Mouse (Mus musculus) heart, adult 2 months (tissue): ENCODE data around the gene Zfp784. TPM values are rescaled to one million over a fixed set of nuclear protein-coding genes. Genes with fewer than 3 reads are reported as not detected.

Experiments
- DNase-seq, 2 experiments: peaks; one replicate each; pipeline ENCODE4 v3.0.0; 2021
- H3K27ac ChIP-seq: fragments of 200-600 bp; 2 replicates; pipeline ENCODE4 v1.8.1; 2022
- H3K27me3 ChIP-seq: fragments of 200-500 bp; 2 replicates; pipeline ENCODE4 v1.6.1; 2012; ENCODE audit warnings: mild to moderate bottlenecking, low read length, inconsistent platforms, mixed read lengths; ENCODE audit not compliant: control insufficient read depth, insufficient read depth
- H3K36me3 ChIP-seq: fragments of 200-500 bp; 2 replicates; pipeline ENCODE4 v1.6.1; 2012; ENCODE audit warnings: low read length, inconsistent platforms; ENCODE audit not compliant: control insufficient read depth, insufficient read depth
- H3K4me1 ChIP-seq: fragments of 200-500 bp; 2 replicates; pipeline ENCODE4 v1.6.1; 2011; ENCODE audit warnings: low read length; ENCODE audit not compliant: control insufficient read depth, insufficient read depth
- H3K4me3 ChIP-seq: fragments of 200-600 bp; 2 replicates; pipeline ENCODE4 v1.8.1; 2022
- H3K79me2 ChIP-seq: fragments of 200-500 bp; replicated peaks from 2 replicates; pipeline ENCODE4 v1.6.1; 2012; ENCODE audit warnings: mild to moderate bottlenecking, inconsistent platforms, low read length, moderate library complexity, mixed read lengths; ENCODE audit not compliant: control insufficient read depth, insufficient read depth
- H3K9ac ChIP-seq: fragments of 200-500 bp; 2 replicates; pipeline ENCODE4 v1.6.1; 2012; ENCODE audit warnings: low read depth, mild to moderate bottlenecking, control low read depth, inconsistent platforms, low read length, mixed read lengths
- CTCF ChIP-seq: fragments of 200-600 bp; IDR thresholded peaks from 2 replicates; pipeline ENCODE4 v1.8.1; 2022; ENCODE audit warnings: antibody characterized with exemption, mild to moderate bottlenecking, moderate library complexity
- EP300 ChIP-seq: fragments of 200-500 bp; IDR thresholded peaks from 2 replicates; pipeline ENCODE4 v1.6.1; 2011; ENCODE audit warnings: low read depth, low read length, control low read depth; ENCODE audit not compliant: insufficient read depth
- POLR2A ChIP-seq: fragments of 200-500 bp; IDR thresholded peaks from 2 replicates; pipeline ENCODE4 v1.6.1; 2011; ENCODE audit warnings: mild to moderate bottlenecking, low read depth, low read length, control low read depth; ENCODE audit not compliant: insufficient read depth
- WGBS: fragments of 180-500 bp; shearing (Covaris S2); methylation state at CpG from one replicate; pipeline ENCODE4 v1.1.7; 2018; 5-methylcytosine and 5-hydroxymethylcytosine counted together
- intact Hi-C: fragments of 180-260 bp; cut with DNase I; formaldehyde crosslinking; loops from one replicate; pipeline ENCODE4 v1.15.1; 2025
- long read RNA-seq: library from polyadenylated mRNA; stranded (forward); transcript quantifications from one replicate; pipeline ENCODE4 v2.0.0, GENCODE M21; 2021
- polyA plus RNA-seq: library from polyadenylated mRNA; depleted of rRNA; stranded (reverse); fragments of >200 nt; gene quantifications from 2 replicates; pipeline ENCODE4 v1.2.3, GENCODE M21; 2012; rRNA removed
- total RNA-seq, 2 experiments: library from RNA; stranded (reverse); gene quantifications; 2 replicates each; pipeline ENCODE4 v1.2.3; 2021

The Zfp784 gene
- total RNA-seq (1 to 10 TPM; 5.0 to 5.6 TPM), polyA plus RNA-seq (6.7 and 7.0 TPM in 2 replicates)
- long read RNA-seq, transcript Zfp784-201 (2 exons, 2,153 nt) = major isoform, 5 of 8 reads
- long read RNA-seq, partial matches to known transcripts = 2 of 8 reads
- long read RNA-seq, other reads (novel, unspliced or antisense) = 1 of 8 reads

- H3K27ac ChIP-seq = peak within 1 kb of the TSS; percentile 98
- H3K9ac ChIP-seq = peak within 1 kb of the TSS; percentile 91
- H3K79me2 ChIP-seq = no peaks in the 10 kb centered on the region
- peak; percentile 81 for TF ChIP-seq POLR2A
- TF ChIP-seq EP300 = 0 out of 2 replicates have a peak, but pooled peaks have one; percentile 12
- TF ChIP-seq CTCF = peak; percentile 3; the same call in 1 of the 2 replicates
- DNase-seq = peak; percentile 96 to 97
- H3K36me3 ChIP-seq = no peaks in the 10 kb centered on the region; the same call in 1 of the 2 replicates
- H3K4me3 ChIP-seq = peak within 1 kb of the TSS; percentile 98
- intact Hi-C loops = loop anchor here (2.0 kb wide), 1 partner anchor 17 kb away; the partner anchor contains the start of genes Ccdc106 and Zfp865
- WGBS = under 1% methylated on average over 48 of the region's 48 CpGs
- no peaks in the 10 kb centered on the region; the same call in 1 of the 2 replicates for H3K4me1 ChIP-seq
- H3K27me3 ChIP-seq = no peaks in the 10 kb centered on the region
Observed at GRCm38 (mm10) chr7:5038109-5038732, at the start of gene Zfp784. Gene Zfp784 (minus strand): TSS chr7:5038446.

- no peak overlapping the region for H3K27ac ChIP-seq
- peaks cover 16% of the 10 kb centered on the region for H3K36me3 ChIP-seq
- H3K27me3 ChIP-seq = no peaks in the 10 kb centered on the region
- TF ChIP-seq POLR2A (no peak), EP300 (no peak), CTCF (no peak)
- H3K4me3 ChIP-seq = no peak overlapping the region
- peaks cover 17% of the 10 kb centered on the region for H3K79me2 ChIP-seq
- intact Hi-C loops = no loop called here
- peaks cover 9% of the 10 kb centered on the region for H3K4me1 ChIP-seq
- WGBS = 63% methylated on average over 4 of the region's 4 CpGs
- no peak for DNase-seq
- H3K9ac ChIP-seq = no peak overlapping the region
Observed at GRCm38 (mm10) chr7:5087886-5088285, 49.6 kb upstream of the Zfp784 start.

- no peak for DNase-seq
- 73% methylated on average over 5 of the region's 5 CpGs for WGBS
- intact Hi-C loops = no loop called here
Observed at GRCm38 (mm10) chr7:5086921-5087440, 48.7 kb upstream of the Zfp784 start.

GRCm38 (mm10) chr7:5085512-5085911 is 47.3 kb upstream of the Zfp784 start:
- H3K9ac ChIP-seq = no peak overlapping the region
- no peaks in the 10 kb centered on the region for H3K27me3 ChIP-seq
- intact Hi-C loops = no loop called here
- no peak overlapping the region for H3K27ac ChIP-seq
- DNase-seq = no peak
- 57% methylated on average over 1 of the region's 1 CpGs for WGBS
- peaks cover 23% of the 10 kb centered on the region for H3K36me3 ChIP-seq
- H3K4me3 ChIP-seq = no peak overlapping the region
- peaks cover 15% of the 10 kb centered on the region for H3K79me2 ChIP-seq
- TF ChIP-seq CTCF (no peak), POLR2A (no peak), EP300 (no peak)
- H3K4me1 ChIP-seq = peaks cover 11% of the 10 kb centered on the region

More at GRCm38 (mm10) chr7:5086921-5087440, 48.7 kb upstream of the Zfp784 start:
- H3K36me3 ChIP-seq = peaks cover 22% of the 10 kb centered on the region
- no peak overlapping the region for H3K4me3 ChIP-seq
- H3K4me1 ChIP-seq = peaks cover 9% of the 10 kb centered on the region
- TF ChIP-seq EP300 = no peak
- no peak overlapping the region for H3K27ac ChIP-seq
- no peak overlapping the region for H3K9ac ChIP-seq
- peaks cover 17% of the 10 kb centered on the region for H3K79me2 ChIP-seq
- no peaks in the 10 kb centered on the region for H3K27me3 ChIP-seq

- intact Hi-C loops = no loop called here
- Histone ChIP-seq H3K27ac (no peak overlapping the region), H3K27me3 (no peaks in the 10 kb centered on the region), H3K9ac (no peak overlapping the region), H3K4me1 (peaks cover 11% of the 10 kb centered on the region), H3K79me2 (peaks cover 16% of the 10 kb centered on the region), H3K36me3 (peaks cover 24% of the 10 kb centered on the region), H3K4me3 (no peak overlapping the region)
- 71% methylated on average over 18 of the region's 18 CpGs for whole genome bisulfite sequencing
- DNase-seq = peak in 1 of 2 experiments; percentile 40
- TF ChIP-seq POLR2A (0 out of 2 replicates have a peak, but pooled peaks have one; percentile 14), CTCF (no peak)
Observed at GRCm38 (mm10) chr7:5083325-5084105, 45.3 kb upstream of the Zfp784 start.
